Mouse (Mus musculus): ENCODE measurements around the gene Ick.

GRCm38 (mm10) chr9:78217074-78217473 lies 108.1 kb downstream of the Ick start:
- TF ChIP-seq CTCF (IDR thresholded peaks at IDR 0.05; ENCODE audit: insufficient read depth, low read length) = no peak
- no peak for TF ChIP-seq POLR2A (IDR thresholded peaks at IDR 0.05; ENCODE audit: borderline replicate concordance, extremely low read depth, low read depth, low read length)

Data from lung, adult 2 months (tissue).